Mouse (Mus musculus) urinary bladder, postnatal 36 days (tissue): ENCODE results near the gene Ascc2.
A peak's percentile ranks its signal among the peaks of the same experiment; 100 is the strongest.
"Not testable (repeated sequence)": the region's sequence is repeated elsewhere in the genome, so short reads cannot be mapped to it uniquely, and the experiment has no call there.

Experiments used
- DNase-seq, 2 experiments: peaks; one replicate each; pipeline ENCODE4 v3.0.0; 2022; ENCODE audit warnings: low spot score in 2 of 2, mixed read lengths in 1 of 2

The Ascc2 gene

DNA sequence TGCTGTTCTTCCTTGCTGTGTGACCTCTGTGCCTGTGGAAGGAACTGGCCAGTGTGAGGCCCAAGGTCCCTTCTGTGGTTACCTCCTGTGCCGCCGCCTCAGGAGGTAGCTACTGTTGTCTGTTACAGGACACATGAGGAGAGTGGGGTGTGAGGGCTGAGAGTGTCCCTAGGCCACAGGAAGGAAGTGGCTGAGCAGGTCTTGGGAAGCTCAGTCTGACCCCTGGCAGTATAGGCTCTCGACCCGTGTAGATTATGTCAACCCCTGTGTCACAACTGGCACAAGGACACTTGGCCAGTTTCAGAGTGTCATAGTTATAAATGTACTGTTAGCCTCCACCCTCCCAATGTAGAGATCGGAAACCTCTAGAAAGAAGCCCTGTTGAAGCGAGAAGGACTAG lies 46.0 kb downstream of the Ascc2 start:
- DNase-seq, result no peak

DNA sequence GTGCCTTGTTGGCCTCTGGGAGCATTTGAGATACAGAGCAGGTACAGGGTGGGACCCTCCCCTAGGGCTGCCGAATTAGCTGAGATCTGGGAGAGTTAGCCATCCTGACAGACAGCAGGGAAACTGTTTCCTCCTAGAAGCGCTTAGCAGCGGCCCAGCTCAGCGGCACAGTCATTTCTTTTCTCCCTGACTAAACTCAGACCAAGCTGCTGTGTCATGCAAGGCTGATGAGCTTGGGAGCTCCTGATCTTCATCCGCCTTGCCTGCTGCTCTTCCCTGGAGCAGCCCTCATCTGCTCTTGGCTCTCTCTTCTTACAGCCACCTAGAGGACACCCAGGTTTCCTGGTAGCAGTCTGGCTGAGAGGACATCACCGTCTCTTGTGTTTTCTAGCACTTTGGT lies 46.6 kb downstream of the Ascc2 start:
- no peak for DNase-seq

DNA sequence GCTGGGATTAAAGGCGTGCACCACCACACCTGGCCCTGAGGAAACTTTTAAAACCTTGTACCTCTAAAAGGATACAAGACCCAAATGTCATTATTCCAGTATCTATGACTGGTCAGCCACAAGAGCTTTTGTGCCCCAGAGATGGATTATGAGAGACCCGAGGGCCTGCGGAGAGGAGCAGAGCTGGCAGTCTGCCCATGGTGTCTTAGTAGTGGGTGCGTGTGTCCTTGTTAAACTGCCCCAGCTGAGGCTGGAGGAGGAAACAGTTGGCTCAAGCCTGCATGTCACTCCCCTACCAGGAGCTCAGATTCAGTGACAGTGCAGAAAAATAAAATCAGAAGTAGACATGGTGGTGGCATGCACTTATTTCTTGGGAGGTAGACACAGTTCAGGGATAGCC lies 47.5 kb downstream of the Ascc2 start:
- no peak for DNase-seq

GRCm38 (mm10) chr11:4685510-4685909 lies 48.0 kb downstream of the Ascc2 start:
- no peak for DNase-seq

DNA sequence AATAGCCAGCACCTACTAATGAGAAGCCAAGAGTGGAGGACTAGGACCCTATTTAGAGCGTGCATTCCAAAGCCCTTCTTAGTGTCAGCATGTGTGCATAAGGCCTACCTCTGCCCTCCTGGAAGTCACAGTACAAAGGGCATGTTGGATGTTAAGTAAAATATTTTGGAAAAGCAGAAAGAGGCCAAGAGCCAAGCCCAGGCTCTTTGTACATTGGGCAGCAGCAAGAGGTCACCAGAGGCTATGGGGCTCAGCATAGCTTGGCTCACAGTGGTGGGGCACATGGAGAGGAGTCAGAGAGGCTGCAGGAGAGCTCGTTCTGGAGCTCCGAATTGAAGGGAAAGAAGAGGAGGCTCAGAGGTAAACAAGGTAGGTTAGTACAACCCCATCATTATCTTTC lies 49.5 kb downstream of the Ascc2 start:
- DNase-seq, result no peak

- DNase-seq, result no peak
Observed at GRCm38 (mm10) chr11:4687874-4688273, 50.3 kb downstream of the Ascc2 start.

GRCm38 (mm10) chr11:4688632-4689380 lies 51.3 kb downstream of the Ascc2 start:
- no peak for DNase-seq

DNA sequence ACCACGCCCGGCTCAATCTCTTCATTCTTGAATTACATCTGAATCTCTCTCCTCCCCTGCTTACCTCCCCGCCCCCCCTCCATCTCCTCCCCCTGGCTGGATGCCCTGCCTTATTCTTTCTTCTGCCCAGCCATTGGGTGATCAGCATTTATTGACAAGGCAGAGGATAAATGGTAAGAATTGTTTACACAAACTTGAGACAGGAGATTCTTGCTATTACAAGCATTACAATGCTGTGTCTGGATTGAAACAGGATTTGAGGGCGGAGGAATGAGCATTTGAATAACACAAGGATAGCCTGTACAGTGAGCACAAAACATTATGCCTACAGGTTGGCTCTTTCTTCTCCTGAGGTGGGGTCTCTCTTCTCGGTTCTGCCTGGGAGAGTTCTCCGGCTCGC lies 52.8 kb downstream of the Ascc2 start:
- no peak for DNase-seq

GRCm38 (mm10) chr11:4691213-4691612 lies 53.7 kb downstream of the Ascc2 start:
- no peak for DNase-seq

- DNase-seq, result no peak
Observed at GRCm38 (mm10) chr11:4692162-4692561, 54.6 kb downstream of the Ascc2 start.

- DNase-seq, result peak; percentile 68 to 75
Observed at GRCm38 (mm10) chr11:4697043-4697983, 59.8 kb downstream of the Ascc2 start.

DNA sequence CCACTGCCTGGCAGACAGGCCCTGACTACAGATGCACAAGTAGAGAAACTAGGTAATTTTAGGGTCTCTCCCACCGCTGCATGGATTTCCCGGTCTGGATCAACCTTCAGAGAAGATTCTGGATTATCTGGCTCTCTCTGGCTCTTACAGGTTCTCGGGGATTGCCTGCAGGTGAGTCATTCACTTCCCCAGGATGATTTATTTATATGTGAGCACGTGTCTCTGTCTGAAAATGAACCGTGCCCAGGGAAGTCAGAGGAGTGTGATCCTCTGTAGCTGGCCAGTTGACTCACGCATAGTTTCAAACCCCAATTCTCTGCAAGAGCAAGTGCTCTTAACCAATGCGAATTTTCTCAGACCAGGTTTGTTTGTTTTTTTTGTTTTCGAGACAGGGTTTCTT lies 63.2 kb downstream of the Ascc2 start:
- DNase-seq, result peak in 1 of 2 experiments; percentile 40

DNA sequence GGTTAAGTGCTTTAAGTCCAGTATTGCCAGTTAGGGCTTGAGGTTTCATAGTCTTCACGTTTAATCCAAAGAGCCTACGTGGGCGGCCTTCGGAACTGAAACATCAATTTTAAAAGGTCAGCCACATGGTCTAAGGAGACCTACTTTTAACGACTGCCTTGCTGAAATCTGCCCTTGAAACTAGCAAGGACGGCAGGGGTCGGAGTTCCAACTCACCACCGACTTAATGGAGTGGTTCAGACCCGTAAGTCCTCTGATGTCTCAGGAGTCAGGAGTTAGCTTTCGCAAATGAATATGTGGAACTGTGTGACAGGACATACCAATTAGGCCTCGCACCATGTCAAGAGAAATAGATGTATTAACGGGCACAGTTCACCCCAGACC lies 66.1 kb downstream of the Ascc2 start:
- DNase-seq, result no peak

- peak; percentile 86 to 90 for DNase-seq
Observed at GRCm38 (mm10) chr11:4704072-4704964, 66.8 kb downstream of the Ascc2 start, which contains the start of the genes Uqcr10 and Zmat5. TSS of gene Uqcr10 (minus strand) at chr11:4704342. TSS of gene Zmat5 (plus strand) at chr11:4704678.

DNA sequence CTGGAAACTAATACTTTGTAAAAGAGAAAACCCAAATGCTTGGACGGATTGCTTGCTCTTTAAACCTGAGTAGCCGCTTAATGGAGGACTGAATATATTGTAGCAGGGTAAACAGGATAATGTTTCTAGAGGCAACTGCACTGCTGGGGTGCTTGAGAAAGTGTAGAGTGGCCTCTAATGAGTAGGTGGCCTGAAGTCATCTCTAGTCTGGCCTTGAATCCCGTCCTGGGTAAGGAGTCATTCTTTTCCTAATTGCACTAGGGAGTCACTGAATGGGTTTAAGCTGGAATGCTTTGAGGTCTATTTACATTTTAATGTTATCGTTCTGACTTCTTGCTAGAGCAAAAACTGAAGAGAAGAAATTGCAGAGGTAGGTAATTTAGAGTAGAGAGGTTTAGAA lies 67.6 kb downstream of the Ascc2 start:
- no peak for DNase-seq

GRCm38 (mm10) chr11:4710188-4710587 lies 72.6 kb downstream of the Ascc2 start:
- not testable (repeated sequence) for DNase-seq

DNA sequence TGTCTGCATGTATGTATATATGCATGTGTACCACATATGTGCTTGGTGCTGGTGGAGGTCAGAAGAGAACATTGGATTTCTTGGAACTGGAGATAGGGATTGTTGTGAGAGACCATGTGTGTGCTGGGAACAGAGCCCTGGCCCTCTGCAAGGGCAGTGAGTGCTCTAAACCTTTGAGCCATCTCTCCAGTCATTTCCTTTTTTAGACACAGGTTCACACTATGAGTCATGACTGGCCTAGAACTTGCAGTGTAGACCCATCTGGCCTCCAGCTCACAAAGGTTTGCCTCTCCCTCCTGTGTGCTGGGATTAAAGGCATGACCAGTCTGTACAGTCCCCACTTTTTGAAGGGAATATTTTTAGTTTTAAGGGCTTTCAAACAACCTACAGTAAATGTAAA lies 75.3 kb downstream of the Ascc2 start:
- DNase-seq, result no peak

DNA sequence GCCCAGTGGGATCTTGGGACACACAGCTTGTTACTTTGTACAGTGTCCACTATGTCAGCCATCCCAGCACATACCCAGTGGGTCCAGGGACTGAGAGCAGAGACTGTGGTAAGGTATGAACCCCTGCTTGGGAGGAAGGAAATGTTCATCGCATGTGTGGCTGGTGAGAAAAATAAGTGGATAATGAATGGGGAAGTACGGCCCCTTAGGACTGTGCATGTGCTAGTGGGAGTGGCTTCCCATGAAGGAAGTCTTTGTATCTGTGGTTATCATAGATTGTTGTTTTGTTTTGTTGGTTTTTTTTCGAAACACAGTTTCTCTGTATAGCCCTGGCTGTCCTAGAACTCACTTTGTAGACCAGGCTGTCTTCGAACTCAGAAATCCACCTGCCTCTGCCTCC lies 77.2 kb downstream of the Ascc2 start:
- DNase-seq, result no peak

DNA sequence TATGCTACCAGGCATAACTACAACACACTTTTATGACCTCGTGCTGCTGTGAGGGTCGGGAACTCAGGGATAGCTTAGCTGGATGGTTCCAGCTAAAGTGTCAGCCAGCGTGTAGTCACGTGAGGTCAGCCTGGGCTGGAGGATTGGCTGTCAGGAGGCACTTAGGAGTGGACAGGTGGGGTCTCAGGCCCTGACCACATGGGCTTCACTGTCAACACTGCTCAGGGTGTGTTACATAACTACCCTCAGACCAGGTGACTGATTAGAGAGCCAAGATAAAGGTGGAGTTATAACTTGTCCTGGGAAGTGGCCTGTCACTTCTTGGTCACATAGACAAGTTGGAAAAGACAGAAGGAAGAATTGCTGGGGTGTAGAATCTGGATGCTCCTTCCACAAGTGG lies 78.0 kb downstream of the Ascc2 start:
- DNase-seq, result no peak

DNA sequence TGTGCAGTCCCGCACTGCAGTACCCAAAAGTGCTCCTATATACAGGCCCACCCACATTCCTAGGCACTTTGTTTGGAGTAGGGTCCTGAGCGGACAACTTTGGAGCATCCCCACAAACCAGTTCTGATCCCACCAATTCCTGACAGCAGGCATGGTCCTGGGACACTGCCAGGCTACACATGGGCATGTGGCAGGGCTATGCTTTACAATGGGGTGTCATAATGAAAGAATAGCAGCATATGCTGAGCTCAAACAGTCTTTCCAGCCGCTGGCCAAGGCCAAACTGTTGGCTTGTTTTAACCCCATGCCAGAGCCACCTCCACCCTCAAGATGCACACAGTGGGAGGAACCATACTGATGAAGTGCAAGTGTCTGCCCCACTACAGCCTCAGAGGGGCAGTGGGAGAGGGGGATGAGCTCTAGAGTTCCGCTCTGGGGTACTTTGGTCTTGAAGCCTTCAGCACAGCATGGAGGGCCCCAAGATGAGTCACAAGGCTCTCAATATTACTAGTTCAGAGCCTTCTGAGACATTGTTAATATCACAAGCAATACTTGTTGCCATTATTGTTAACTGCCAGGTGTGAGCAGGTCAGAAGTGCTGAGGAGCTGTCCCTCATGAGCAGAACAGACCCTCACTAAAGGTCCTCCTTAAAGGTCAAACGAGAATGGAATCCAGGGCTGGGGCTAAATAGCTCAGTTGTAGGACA lies 79.1 kb downstream of the Ascc2 start:
- no peak for DNase-seq

- DNase-seq, result no peak
Observed at GRCm38 (mm10) chr11:4718548-4718947, 81.0 kb downstream of the Ascc2 start.
